Mouse (Mus musculus) ES-E14 (cell line): ENCODE measurements around the gene Dapk3.

Experiments used
- MAFK ChIP-seq: IDR thresholded peaks from 2 replicates; pipeline ENCODE4 v1.6.1; 2014; ENCODE audit warnings: mild to moderate bottlenecking, low read depth, low read length, inconsistent platforms; ENCODE audit not compliant: insufficient read depth
- ZC3H11A ChIP-seq: IDR thresholded peaks from 2 replicates; pipeline ENCODE4 v1.6.1; 2012; ENCODE audit warnings: low read depth, mild to moderate bottlenecking, inconsistent platforms, low read length, borderline replicate concordance

DNA sequence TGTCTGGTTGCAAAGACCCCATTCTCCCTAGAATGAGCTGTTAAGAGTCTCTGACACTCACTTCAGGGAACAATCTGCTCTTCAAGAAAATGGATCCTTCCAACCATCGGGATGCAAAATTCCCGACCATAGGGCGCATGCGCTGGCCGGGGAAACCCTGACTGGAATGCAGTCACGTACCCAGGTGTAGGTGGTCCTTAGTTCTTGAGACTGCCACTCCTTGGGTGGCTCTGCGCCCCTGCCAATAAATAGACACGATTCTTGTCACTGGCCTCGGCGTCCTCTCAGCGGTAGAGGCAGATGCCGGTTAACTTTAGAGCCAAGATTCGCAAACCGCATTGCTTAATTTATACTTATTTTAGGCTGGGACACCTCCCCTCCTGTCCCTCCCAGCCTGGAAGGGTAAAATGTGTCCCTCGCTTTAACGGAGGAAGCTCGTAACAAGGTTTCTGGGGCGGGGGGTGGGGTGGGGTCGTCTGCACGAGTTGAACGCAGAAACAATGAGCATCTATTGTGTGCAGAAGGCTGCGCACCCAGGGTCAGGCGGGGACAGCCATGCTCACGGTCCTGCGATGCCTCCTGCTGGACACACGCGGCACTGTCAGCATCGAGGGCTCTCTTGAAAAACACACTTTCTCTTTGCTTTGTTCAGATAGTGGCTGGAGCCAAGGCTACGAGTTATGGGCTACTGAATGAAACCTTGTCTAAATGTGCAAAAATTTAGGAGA, 8.0 kb upstream of the Dapk3 start:
- no peak for TF ChIP-seq ZC3H11A
- 0 out of 2 replicates have a peak, but pooled peaks have one; percentile 7 for TF ChIP-seq MAFK
